Mouse (Mus musculus): Measurements from ENCODE around the gene Pde3a.
"Not testable (repeated sequence)": the region's sequence is repeated elsewhere in the genome, so short reads cannot be mapped to it uniquely, and the experiment has no call there.

Pde3a gene

DNA sequence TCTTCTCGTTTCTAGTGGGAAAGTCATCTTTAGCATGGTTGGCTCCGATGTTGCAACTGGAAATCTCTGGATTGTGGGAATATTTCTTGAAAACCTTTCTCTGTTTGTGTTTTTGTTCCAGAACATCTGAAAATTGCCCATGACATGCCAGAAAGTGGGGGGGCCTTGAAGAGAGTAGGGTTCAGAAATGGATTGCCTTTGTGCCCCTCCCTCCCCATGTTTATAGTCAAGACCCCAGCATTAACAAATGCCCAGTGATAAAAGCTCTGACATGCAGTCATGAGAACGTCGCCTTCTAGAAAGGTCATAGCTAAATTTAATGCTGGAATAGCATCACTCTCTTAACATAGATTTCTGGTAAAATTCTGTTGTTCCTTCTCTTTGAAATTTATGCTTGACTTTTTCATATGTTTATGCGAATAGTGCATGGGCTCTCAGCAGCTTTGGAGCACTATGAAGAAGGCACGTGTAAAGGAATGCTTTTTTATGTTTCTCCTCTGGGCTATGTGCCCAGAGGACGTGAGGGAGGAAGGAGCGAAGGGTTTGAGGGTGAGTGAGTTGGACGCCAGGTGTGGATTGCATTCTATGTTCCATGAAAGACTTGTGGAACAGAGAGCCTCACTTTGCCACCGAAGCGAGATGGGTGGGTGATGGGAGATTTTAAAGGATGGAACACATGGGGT, 19.0 kb downstream of the Pde3a start:
- DNase-seq (ENCODE audit: low spot score in 2 of 2): no peak

DNA sequence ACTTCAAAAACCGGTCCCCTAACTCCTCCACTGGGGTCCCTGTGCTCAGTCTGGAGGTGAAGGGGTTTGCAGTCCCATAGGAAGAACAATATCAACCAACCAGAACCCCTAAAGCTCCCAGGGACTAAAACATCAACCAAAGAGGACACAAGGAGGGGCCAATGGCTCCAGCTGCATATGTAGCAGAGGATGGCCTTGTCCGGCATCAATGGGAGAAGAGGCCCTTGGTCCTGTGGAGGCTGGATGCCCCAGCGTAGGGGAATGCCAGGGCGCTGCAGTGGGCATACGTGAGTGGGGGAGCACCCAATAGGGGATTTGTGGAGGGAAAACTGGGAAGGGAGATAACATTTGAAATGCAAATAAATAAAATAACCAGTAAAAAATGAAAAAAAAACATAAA, 19.8 kb downstream of the Pde3a start:
- no peak for DNase-seq (ENCODE audit: low spot score in 2 of 2)

DNA sequence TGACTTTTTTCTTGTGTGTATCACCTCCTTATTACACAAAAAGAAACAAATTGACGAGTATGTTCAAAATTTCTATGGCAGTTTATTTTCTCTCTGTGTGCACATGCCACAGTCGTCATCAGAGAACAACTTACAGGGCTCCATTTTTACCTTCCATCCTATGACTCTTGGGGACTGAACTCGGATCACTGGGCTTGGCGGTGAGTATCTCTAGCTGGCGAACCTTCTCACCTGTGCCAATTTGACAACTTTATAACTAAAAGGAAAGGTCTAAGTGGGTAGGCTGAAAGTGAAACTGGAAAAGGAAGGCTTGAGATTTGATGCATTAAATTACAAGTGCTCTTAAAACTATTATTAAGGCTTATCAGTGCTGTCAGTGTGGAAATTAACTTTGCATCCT, 22.1 kb downstream of the Pde3a start:
- DNase-seq (ENCODE audit: low spot score in 2 of 2): no peak

DNA sequence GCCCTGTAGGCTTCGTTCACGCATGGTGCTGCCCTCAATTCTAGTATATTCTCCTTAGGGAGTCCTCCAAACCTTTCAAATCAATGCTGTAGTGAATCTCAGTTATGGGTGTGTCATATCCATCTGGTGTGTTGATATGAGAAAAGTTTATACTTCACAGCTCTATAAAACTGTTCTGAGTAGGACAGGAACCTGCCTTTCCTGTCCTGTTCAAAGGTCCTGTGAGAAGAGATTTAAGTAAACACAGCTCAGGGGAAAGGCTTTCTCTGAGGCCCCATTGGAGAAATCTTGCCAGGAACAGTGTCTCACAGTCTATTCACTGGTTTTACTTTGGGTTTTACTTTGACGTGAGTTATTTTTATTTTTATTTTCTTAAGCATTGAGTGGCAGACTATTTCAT, 22.5 kb downstream of the Pde3a start:
- DNase-seq (ENCODE audit: low spot score in 2 of 2): no peak

DNA sequence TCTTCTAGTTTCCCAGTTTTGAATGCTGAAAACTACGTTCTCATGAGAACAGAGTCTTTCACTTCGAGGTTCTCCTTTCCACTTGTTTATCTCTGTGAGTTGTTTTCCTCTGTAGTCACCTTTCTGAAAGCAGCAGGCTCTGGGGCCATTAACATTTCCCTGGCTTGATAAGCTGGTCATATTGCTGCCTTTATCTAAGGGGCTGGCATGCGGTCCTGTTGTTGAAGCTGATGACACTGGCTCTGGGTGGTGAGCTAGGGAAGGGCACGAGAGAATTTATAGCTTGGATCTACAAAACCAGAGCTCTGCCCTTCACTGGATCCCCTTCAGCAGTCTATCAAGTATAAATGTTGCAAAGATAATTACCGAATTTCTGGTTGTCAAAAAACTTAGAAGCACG, 24.6 kb downstream of the Pde3a start:
- DNase-seq (ENCODE audit: low spot score in 2 of 2): no peak

DNA sequence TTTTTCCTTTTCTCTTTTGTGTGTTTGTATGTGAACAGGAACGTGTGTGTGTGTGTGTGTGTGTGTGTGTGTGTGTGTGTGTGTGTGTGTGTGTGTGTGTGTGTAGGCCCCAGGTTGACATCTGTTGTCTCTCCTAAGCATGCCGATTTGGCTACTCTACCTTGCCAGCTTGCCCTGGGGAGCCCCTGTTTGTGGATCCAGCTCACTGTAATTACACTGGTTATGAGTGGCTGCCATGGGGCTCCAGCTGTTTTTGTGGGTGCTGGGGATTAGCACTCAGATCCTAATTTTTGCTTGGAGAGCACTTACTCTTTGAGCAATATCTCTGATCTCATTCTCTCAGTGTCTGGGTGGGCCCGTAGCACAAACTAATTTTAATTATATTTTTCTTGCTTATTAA, 32.6 kb downstream of the Pde3a start:
- DNase-seq (ENCODE audit: low spot score in 2 of 2): no peak

DNA sequence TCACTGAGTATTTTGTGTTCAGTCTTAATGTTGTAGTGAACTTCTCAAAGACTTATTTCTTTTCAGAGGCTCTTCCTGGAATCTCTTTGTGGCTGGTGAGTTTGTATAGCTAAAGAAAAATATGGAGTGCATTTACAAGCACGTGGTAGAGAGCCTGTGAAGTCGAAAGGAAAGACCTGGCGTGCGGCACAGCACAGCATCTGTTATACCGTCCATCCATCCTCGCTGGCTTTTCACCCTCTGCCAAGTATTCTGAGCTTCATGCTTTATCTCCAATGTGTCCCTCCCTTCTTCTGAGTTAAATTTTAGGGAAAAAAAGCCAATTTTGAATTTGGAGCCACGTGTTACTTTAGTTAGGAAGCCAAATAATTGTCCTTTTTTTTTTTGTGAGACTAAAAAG, 33.7 kb downstream of the Pde3a start:
- DNase-seq (ENCODE audit: low spot score in 2 of 2): no peak

DNA sequence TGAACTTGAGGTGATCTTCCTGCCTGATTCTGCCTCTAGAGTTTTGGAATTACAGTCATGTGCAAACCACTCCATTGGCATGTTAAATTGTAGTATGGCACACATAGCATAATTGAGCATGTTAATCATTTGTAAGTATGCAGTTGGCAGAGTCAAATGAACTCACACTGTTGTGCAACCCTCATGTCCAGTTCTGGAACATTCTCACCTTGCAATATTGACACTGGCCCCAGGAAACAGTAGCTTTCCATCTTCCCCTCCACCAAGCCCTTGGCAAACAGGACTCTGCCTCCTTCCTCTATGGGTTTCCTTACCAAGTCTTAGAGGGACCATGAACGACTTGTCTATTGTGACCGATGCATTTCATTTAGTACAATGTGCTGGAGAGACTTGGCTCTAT, 42.1 kb downstream of the Pde3a start:
- DNase-seq (ENCODE audit: low spot score in 2 of 2): no peak

DNA sequence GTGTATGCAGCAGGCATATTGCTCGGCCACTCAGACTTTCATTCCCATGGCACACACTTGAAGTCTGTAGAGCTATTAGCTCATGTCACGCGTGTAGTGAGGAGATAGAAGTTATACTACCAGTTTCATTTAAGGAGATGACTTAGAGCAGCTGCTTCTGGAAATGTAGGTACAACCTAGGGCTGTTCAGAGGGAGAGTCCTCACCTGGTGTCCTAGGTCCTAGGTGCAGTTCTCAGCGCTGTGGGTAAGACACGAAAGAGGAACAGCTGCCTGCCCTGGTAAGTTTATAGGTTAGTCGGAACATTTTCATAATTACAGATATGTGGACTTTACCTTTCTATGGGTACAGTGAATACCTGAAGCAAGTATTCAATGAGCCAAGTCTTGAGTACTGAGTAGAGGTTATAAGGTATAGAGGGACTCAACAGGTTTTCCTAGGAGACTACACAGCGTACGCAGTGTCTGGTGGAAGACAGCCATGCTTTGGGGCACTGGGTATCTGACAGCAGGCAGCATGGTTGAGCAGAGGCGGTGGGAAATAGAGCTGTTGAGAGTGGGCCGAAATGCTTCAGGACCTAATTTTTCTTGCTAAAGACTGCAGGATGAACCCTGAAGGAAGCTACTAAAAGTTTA, 43.9 kb downstream of the Pde3a start:
- no peak for DNase-seq (ENCODE audit: low spot score in 2 of 2)

DNA sequence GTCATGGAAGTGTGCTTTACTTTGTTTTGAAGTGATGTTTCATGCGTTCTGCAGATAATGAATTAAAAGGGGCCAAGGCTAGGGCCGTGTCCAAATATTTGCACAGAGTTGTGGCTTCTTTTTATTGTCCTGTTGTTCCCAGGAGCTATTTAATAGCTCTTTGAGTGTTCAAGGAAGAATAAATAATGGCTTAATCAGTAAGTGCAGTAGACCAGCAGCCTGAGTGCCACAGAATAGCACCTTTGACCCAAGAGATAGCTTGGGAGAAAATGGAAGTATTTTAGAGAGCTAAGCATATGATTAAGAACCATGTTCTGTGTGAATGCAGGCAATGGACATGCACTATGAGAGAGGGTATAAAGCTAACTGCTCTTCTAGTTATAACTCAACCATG, 44.4 kb downstream of the Pde3a start:
- DNase-seq (ENCODE audit: low spot score in 2 of 2): no peak

DNA sequence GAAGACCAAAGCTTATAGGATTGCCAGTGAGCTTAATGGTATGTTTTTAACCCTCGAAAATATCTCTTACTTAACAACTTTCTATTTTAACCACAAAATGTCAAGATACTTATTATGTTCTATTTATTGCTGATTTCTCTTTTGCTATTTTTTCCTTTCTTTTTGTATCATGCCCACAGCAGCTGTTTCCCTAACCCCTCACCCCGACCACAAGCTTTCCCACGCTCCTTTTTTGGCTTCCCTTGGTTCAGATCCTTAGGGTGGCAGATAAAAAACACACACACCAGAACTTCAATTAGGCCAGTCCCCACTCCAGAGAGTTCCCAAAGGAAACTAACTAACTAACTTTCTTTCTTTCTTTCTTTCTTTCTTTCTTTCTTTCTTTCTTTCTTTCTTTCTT, 46.2 kb downstream of the Pde3a start:
- no peak for DNase-seq (ENCODE audit: low spot score in 2 of 2)

DNA sequence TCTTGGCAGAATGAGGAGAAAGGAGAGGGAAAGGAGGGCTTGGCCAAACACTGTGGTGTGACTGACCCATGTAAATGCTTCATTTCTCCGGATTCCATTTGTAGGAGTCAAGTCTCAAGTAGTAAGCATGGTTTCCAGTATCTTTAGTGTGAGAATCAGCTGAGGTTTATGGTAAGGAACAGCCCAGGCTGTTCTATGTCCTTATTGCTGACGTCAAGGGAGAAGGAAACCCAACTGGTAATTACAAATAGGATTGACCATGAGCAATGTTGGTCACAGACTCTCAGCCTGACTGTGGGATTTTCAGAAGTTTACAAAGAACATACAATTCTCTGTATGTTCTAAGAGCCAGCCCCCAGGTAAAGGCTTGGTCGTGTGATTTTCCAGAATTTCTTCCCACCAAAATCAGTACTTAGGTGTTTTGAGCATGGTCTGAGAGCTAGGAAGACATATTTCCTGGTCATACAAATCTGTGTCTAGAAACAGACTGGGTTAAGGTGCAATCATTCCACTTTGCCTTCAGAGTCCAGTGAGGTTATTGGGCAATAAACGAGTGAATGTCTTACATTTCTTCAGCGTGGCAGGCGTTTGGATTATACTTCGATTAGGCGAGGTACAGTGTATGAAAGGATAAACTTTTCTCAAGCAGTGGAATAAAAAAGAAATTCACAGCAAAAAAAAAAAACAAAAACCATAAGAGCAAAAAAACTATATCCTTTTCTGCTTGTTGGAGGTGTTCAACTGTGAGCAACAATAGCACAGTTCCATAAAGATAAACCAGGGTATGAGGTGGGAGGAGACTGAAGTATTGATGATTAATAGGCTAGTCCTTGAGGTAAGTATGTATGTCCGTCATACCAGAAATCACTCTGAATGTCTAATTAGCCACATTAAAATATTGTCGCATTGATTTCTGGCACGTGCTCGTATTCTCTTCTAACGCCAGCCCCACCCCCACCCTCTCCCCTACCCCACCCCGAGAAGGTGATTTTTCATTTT, 53.0 kb downstream of the Pde3a start:
- DNase-seq (ENCODE audit: low spot score in 2 of 2): no peak

DNA sequence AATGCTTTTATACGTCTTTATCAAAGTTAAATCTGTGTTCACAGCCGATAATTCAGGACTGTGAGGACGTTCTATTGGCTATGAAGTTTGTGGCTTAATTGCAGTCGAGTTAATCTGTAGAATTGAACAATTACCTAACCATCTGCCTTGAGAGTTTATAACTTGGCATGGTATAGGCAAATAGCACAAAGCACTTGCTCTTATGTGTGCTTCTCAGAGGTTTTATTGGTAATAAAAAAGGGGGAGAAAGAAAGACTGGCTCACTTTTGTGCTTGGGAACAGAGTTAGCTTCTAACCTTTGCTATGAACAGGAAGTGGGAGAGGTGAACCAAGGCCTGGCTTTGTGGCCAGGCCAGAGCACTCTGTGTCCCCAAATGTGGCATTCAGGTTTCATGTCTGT, 53.8 kb downstream of the Pde3a start:
- DNase-seq (ENCODE audit: low spot score in 2 of 2): no peak

DNA sequence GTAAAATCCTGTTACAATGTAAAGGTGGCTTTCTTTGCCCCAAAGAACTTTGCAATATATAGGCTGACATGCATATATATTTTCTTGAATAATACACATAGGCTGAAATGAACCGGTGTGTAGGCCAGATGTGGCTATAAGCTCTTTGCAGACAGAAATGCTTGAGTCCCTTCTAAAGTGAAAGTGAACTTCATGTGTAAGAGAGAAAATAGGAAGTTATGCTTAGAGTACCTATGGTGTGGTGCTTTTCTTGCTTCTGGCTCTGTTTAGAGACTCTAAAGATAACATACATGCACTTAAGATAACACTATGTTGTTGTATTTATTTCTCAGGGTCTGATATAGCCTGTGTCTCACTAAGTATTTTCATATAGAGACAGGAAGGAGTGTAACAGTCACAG, 58.3 kb downstream of the Pde3a start:
- no peak for DNase-seq (ENCODE audit: low spot score in 2 of 2)

DNA sequence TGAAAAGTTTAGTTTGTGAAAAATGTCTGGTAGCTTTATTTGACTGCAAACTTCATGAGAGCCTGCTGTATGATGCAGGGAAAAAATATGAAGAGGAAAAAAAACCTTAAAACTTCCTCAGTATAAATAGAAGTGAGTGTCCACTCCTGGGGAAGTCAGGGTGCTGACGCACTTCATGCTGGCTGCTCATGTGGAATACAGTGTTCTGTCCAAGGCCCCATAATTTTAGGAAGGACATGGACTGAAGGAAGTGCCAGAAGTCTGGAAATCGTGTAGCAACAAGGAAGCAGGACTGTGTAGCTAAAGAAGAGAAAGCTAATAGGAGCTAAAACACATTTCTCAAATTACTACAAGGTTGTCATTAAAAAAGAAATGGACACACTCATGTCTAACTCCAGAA, 59.4 kb downstream of the Pde3a start:
- DNase-seq (ENCODE audit: low spot score in 2 of 2): no peak

DNA sequence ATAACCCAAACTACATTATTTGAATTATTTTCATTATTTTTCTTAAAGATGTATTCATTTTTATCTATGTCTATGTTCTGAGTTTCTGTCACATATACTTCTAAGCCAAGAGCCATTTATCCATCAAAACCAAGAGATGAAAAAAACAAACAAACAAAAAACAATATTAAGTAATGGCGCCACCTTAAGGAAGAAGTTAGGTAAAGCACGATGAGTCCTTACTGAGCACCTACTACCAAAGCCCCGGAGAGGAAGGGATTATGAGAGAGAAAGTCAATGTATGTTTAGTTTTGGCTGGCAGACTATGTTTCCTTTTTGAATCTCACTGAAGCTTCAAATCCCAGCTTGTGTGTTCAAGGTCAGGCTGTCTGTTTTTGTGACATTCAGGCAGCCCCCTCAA, 60.8 kb downstream of the Pde3a start:
- DNase-seq (ENCODE audit: low spot score in 2 of 2): no peak

DNA sequence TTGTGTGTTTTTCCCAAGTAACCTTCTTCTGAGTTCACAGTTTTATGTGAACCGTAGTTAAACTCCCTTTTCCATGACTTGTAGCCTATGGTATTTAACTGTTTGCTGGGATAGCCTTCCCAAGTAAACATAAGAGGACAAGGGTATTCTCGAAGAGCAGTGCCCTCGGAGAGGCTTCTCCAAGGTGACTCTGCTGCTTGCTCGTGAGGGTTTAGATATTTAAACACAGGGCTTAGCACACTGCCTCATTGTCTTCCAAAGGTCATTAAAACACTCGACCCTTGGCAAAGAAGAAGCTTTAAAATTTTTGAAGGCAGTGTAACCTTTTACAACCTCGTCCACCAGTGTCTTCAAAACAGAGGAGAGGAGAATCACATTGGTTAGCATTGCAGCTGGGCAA, 61.3 kb downstream of the Pde3a start:
- no peak for DNase-seq (ENCODE audit: low spot score in 2 of 2)

DNA sequence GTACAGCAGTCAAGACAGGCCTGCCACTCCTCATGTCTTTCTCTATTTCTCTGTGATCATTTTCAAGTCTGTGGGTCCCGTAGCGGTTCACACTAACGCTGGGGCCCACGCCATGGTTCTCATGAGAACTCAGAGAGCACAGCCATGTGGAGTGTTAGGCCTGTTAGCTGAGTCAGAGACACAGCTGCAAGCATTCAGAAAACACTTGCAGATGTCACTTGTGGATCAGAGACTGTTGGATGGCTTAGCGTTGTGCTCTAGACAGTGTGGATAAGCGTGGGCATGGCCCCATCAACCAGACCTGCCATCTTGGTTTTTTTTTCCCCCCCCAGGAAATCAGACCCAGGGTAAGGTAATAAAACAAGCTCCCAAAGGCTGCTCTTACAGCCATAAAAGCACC, 62.5 kb downstream of the Pde3a start:
- DNase-seq (ENCODE audit: low spot score in 2 of 2): no peak

DNA sequence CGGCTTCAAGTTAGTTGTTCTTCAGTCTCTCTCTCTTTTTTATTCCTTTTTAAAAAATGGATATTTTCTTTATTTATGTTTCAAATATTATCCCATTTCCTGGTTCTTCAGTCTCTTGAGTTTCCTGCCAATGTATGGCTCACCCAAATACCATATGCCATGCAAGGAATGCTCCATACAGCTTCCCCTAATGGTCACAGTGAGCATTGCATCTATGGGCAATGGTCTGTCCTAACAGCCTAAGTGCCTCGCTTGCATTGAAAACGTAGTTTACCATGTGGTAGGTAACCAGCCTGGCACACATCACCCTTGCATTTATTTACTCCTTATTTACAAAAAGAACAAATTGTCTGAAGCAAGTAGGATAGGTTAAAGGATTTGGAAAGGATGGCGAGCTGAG, 64.0 kb downstream of the Pde3a start:
- no peak for DNase-seq (ENCODE audit: low spot score in 2 of 2)

DNA sequence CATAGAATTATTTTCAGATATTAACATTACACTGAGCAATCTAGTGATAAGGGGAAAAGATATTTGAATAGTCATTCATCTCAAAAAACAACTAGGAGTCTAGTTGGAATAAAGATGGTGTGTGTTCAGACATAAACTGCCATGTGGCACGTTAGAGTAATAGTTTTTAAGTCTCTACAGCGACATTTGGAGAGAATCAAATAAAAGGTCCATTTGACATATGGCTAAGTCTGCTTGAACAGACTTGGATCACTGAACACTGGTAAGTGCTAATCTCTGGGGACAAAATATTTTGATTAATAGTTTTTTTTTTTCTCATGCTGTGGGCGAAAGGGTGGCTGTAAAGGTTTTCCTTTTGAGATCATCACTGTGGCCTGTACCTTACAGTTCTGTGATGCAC, 69.4 kb downstream of the Pde3a start:
- DNase-seq (ENCODE audit: low spot score in 2 of 2): no peak

DNA sequence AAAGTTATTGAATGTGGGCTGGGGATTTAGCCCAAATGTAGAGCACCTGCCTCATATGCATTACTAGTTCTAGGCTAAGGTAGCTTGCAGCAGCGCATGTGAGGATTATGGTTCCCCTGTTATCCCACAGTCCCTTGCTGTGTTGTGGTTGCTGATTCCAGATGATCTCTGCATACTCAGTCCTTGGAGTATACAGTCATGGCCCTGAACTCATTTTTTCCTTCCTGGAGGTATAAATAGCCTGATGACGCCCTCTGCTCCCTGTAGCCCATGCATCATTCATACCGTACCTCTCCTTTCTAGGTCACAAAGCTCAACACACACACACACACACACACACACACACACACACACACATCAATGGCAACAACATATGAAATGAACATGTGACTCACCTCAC, 72.2 kb downstream of the Pde3a start:
- no peak for DNase-seq (ENCODE audit: low spot score in 2 of 2)

DNA sequence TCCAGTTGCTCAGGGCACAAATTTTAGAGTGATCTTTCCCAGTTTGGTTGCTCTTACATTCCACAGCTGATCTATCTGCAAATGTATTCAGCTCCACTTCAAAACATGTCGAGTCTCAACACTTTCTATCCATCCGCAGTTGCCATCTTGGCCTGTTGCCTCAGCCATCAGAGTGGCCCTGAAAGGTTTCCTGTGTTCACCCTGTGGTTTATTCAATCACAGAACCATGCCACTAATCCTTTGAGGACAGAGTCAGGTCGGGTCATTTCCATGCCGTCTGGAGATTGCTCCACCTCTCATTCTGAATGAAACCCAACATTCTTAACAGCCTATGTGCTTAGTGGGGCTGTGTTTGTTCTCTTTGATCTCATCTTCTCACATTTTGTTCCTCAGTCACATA, 73.9 kb downstream of the Pde3a start:
- no peak for DNase-seq (ENCODE audit: low spot score in 2 of 2)

DNA sequence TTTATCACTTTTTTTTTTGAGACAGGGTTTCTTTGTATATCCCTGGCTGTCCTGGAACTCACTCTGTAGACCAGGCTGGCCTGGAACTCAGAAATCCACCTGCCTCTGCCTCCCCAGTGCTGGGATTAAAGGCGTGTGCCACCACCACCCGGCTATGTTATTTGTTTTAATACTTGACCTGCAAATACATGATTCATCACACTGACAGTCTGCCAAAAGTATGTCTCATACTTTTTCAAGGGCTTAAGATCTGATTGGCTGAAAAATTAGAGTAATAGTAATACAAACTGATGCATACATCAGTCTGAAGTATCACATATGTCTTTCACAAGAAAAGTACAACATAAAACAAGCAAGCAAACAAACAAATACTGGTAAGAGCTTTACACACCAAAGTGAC, 78.1 kb downstream of the Pde3a start:
- DNase-seq (ENCODE audit: low spot score in 2 of 2): not testable (repeated sequence)

Data from thymus, postnatal 10 days (tissue).